Mouse (Mus musculus) liver, adult 2 months (tissue): ENCODE data around the gene Slc46a3. TPM values are rescaled to one million over a fixed set of nuclear protein-coding genes. Genes with fewer than 3 reads are reported as not detected.

Experiments
- DNase-seq: peaks from one replicate; pipeline ENCODE4 v3.0.0-alpha.2; 2011; ENCODE audit warnings: low read depth, low spot score; ENCODE audit errors: extremely low read depth
- H3K27ac ChIP-seq: fragments of 200-500 bp; replicated peaks from 2 replicates; pipeline ENCODE4 v1.5.1; 2012; ENCODE audit warnings: low read depth, mild to moderate bottlenecking, control low read depth, inconsistent platforms, low read length; ENCODE audit not compliant: insufficient read depth
- H3K27me3 ChIP-seq: fragments of 200-500 bp; 2 replicates; pipeline ENCODE4 v1.6.1; 2012; ENCODE audit warnings: mild to moderate bottlenecking, moderate library complexity, low read length, inconsistent platforms; ENCODE audit not compliant: control insufficient read depth, insufficient read depth
- H3K36me3 ChIP-seq: fragments of 200-500 bp; 2 replicates; pipeline ENCODE4 v1.6.1; 2012; ENCODE audit warnings: low read length, inconsistent platforms; ENCODE audit not compliant: control insufficient read depth, insufficient read depth
- H3K4me1 ChIP-seq: fragments of 200-500 bp; 2 replicates; pipeline ENCODE4 v1.6.1; 2011; ENCODE audit warnings: low read length; ENCODE audit not compliant: control insufficient read depth, insufficient read depth
- H3K4me3 ChIP-seq: fragments of 200-500 bp; 2 replicates; pipeline ENCODE4 v1.5.1; 2011; ENCODE audit warnings: low read depth, mild to moderate bottlenecking, control low read depth, low read length, moderate library complexity; ENCODE audit not compliant: insufficient read depth
- H3K79me2 ChIP-seq: fragments of 200-500 bp; 2 replicates; pipeline ENCODE4 v1.6.1; 2012; ENCODE audit warnings: inconsistent platforms, mild to moderate bottlenecking, low read length, moderate library complexity; ENCODE audit not compliant: control insufficient read depth, insufficient read depth
- H3K9ac ChIP-seq: fragments of 200-500 bp; 2 replicates; pipeline ENCODE4 v1.6.1; 2012; ENCODE audit warnings: low read depth, mild to moderate bottlenecking, control low read depth, inconsistent platforms, low read length
- CTCF ChIP-seq: fragments of 200-500 bp; IDR thresholded peaks from 2 replicates; pipeline ENCODE4 v1.5.1; 2011; ENCODE audit warnings: low read depth, low read length, control low read depth
- POLR2A ChIP-seq: fragments of 200-500 bp; IDR thresholded peaks from 2 replicates; pipeline ENCODE4 v1.6.1; 2011; ENCODE audit warnings: low read length, control low read depth; ENCODE audit not compliant: insufficient read depth; ENCODE audit errors: extremely low read depth
- WGBS: fragments of 180-500 bp; shearing (Covaris S2); methylation state at CpG from one replicate; pipeline ENCODE4 v1.1.7; 2018; 5-methylcytosine and 5-hydroxymethylcytosine counted together
- polyA plus RNA-seq: library from polyadenylated mRNA; depleted of rRNA; stranded (reverse); fragments of >200 nt; gene quantifications from 2 replicates; pipeline ENCODE4 v1.2.3, GENCODE M21; 2012
- total RNA-seq: library from RNA; depleted of rRNA; stranded (reverse); fragments of >200 nt; gene quantifications from 2 replicates; pipeline ENCODE4 v1.2.3, GENCODE M21; 2014

Gene Slc46a3
- total and polyA plus RNA-seq, 2 experiments = 58.3 to 88.3 TPM

GRCm38 (mm10) chr5:147893143-147893542, 1.5 kb downstream of the Slc46a3 start:
- Histone ChIP-seq H3K4me3 (no peak overlapping the region), H3K9ac (no peak overlapping the region), H3K36me3 (peaks cover 7% of the 10 kb centered on the region; the same call in 1 of the 2 replicates), H3K79me2 (peaks cover 5% of the 10 kb centered on the region; the same call in 1 of the 2 replicates), H3K4me1 (peaks cover 10% of the 10 kb centered on the region), H3K27me3 (no peaks in the 10 kb centered on the region), H3K27ac (no peak overlapping the region)
- 68% methylated on average over 9 of the region's 9 CpGs for WGBS
- TF ChIP-seq CTCF (no peak), POLR2A (no peak)
- DNase-seq = no peak

DNA sequence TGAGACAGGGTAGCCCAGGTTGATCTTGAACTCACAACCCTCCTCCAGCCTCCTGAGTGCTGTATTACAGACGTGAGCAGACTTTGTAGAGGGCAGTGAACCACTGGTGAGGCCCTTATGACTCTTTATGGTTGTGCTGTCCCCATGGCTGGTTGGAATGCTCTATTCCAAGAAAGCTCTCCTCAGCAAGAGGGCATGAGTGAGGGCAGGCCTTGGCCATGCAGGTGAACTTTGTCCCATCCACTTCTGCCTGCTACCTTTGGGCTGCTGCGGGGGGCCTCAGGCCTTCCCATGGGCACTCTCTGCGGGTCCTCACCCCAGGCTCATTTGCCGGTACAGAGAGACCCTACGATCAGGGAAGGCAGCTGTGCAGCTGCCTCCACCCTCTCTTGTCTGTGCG, 1.9 kb downstream of the Slc46a3 start:
- H3K27me3 ChIP-seq = no peaks in the 10 kb centered on the region
- H3K4me3 ChIP-seq = no peak overlapping the region
- H3K4me1 ChIP-seq = peaks cover 10% of the 10 kb centered on the region
- 78% methylated on average over 6 of the region's 6 CpGs for WGBS
- no peak overlapping the region for H3K27ac ChIP-seq
- peaks cover 8% of the 10 kb centered on the region; the same call in 1 of the 2 replicates for H3K36me3 ChIP-seq
- TF ChIP-seq POLR2A (no peak), CTCF (no peak)
- H3K9ac ChIP-seq = no peak overlapping the region
- H3K79me2 ChIP-seq = peaks cover 5% of the 10 kb centered on the region; the same call in 1 of the 2 replicates
- no peak for DNase-seq

- Histone ChIP-seq H3K4me3 (no peak overlapping the region), H3K4me1 (peaks cover 10% of the 10 kb centered on the region; the same call in 1 of the 2 replicates), H3K27ac (no peak overlapping the region), H3K27me3 (no peaks in the 10 kb centered on the region), H3K9ac (no peak overlapping the region), H3K79me2 (peaks cover 5% of the 10 kb centered on the region; the same call in 1 of the 2 replicates), H3K36me3 (peaks cover 34% of the 10 kb centered on the region)
- DNase-seq = no peak
- WGBS = 85% methylated on average over 10 of the region's 12 CpGs
- TF ChIP-seq CTCF (no peak), POLR2A (no peak)
Measured at GRCm38 (mm10) chr5:147888313-147889297, 6.0 kb downstream of the Slc46a3 start.

- WGBS = 89% methylated on average over 6 of the region's 6 CpGs
- Histone ChIP-seq H3K27me3 (no peaks in the 10 kb centered on the region), H3K79me2 (no peaks in the 10 kb centered on the region; the same call in 1 of the 2 replicates), H3K36me3 (peaks cover 49% of the 10 kb centered on the region), H3K4me1 (peaks cover 8% of the 10 kb centered on the region), H3K4me3 (no peak overlapping the region), H3K27ac (no peak overlapping the region), H3K9ac (no peak overlapping the region)
- TF ChIP-seq POLR2A (no peak), CTCF (no peak)
- no peak for DNase-seq
Measured at GRCm38 (mm10) chr5:147883581-147883980, 11.0 kb downstream of the Slc46a3 start.

- peak; percentile 87 for DNase-seq
- Histone ChIP-seq H3K4me1 (peaks cover 6% of the 10 kb centered on the region), H3K9ac (no peak overlapping the region), H3K27me3 (no peaks in the 10 kb centered on the region), H3K36me3 (peaks cover 48% of the 10 kb centered on the region), H3K27ac (peak overlapping the region; percentile 16), H3K4me3 (no peak overlapping the region), H3K79me2 (no peaks in the 10 kb centered on the region)
- no peak for TF ChIP-seq POLR2A
- no peak for TF ChIP-seq CTCF
- WGBS = 38% methylated on average over 17 of the region's 17 CpGs
Measured at GRCm38 (mm10) chr5:147879971-147880682, 14.5 kb downstream of the Slc46a3 start.
